In the genomic region with DNA sequence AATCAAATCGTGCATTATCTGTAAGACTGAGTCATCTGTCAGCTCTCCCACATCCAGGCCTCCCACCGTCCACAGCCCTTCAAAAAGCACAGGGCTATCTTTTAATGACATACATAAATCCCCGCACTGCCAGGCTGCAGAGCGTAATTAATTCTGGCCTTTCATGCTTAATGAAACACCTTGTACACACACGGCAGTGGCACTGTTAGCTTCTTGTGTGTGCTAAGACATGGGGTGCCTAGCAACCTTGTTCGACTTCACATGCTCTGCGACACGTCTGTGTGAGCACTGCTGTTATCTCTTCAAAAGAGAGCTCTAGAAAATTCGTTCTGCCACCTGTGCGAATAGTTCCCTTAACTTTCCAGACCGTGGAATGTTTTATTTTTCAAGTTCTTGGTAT, we compare ENCODE assay signal across 11 mouse cellular contexts.
DNase-seq lines count a peak whose midpoint lies in the region; ATAC-seq lines count a peak whose summit lies in the region.
"Had no signal": no experiment of that assay in that cellular context is flagged by ENCODE, and none has a peak within 500 bp of the region (broad histone marks: within the 10 kb centered on the region; RNA-seq: fewer than 3 reads in every experiment).

No protein-coding gene starts in this region.

- peaks cover 6% of the 10 kb centered on the region for H3K4me1 ChIP-seq in heart, embryonic 11.5 days (ENCODE audit: control insufficient read depth, insufficient read depth, low read length)
- peaks cover 16% of the 10 kb centered on the region for H3K4me1 ChIP-seq in forebrain, embryonic 13.5 days
- H3K4me1 ChIP-seq in limb, embryonic 13.5 days = peaks cover 7% of the 10 kb centered on the region; the same call in 1 of the 2 replicates

- no peak for DNase-seq in heart, postnatal 25 days (ENCODE audit: low spot score)
- DNase-seq in MN1 (ENCODE audit: low spot score) = peak; percentile 48
- DNase-seq in frontal cortex, adult 2 months (ENCODE audit: extremely low spot score in 1 of 2, low spot score in 1 of 2) = no peak
- no peak for DNase-seq in cerebellum, adult 11-12 months
- DNase-seq: gastrocnemius, postnatal 36 days; liver; lung, postnatal 36 days had no signal

- intact Hi-C loops in heart, postnatal 25 days (cut with DNase I) = loop anchor here (5.0 to 10.0 kb wide), 4 partner anchors 122 to 377 kb away; partner anchors contain the start of gene Pam

- peak overlapping the region; percentile 66 for H3K4me2 ChIP-seq in heart, embryonic 11.5 days
- H3K4me2 ChIP-seq in forebrain, embryonic 13.5 days = peak overlapping the region; percentile 40
- H3K4me2 ChIP-seq in limb, embryonic 13.5 days (replicated peaks) = peak overlapping the region; percentile 32; the same call in 1 of the 2 replicates

- no peaks in the 10 kb centered on the region for H3K27me3 ChIP-seq in heart, embryonic 11.5 days (ENCODE audit: control insufficient read depth, insufficient read depth, low read length)
- no peaks in the 10 kb centered on the region for H3K27me3 ChIP-seq in forebrain, embryonic 13.5 days
- H3K27me3 ChIP-seq in limb, embryonic 13.5 days = no peaks in the 10 kb centered on the region

- H3K36me3 ChIP-seq in heart, embryonic 11.5 days (ENCODE audit: control insufficient read depth, insufficient read depth, low read length) = no peaks in the 10 kb centered on the region
- 0 out of 2 replicates have a peak, but pooled peaks cover 3% of the 10 kb centered on the region for H3K36me3 ChIP-seq in forebrain, embryonic 13.5 days (ENCODE audit: poor library complexity, severe bottlenecking)
- H3K36me3 ChIP-seq in limb, embryonic 13.5 days = no peaks in the 10 kb centered on the region

- H3K27ac ChIP-seq in heart, embryonic 11.5 days (ENCODE audit: low read depth, low read length) = peak overlapping the region; percentile 68; the same call in 1 of the 2 replicates
- peak overlapping the region; percentile 10; the same call in 1 of the 2 replicates for H3K27ac ChIP-seq in forebrain, embryonic 13.5 days
- no peak overlapping the region for H3K27ac ChIP-seq in limb, embryonic 13.5 days

- WGBS in heart, embryonic 11.5 days (ENCODE audit: insufficient replicate concordance) = 27% methylated on average over 11 of the region's 11 CpGs
- WGBS in forebrain, embryonic 13.5 days = 29% methylated on average over 11 of the region's 11 CpGs
- WGBS in limb, embryonic 13.5 days = 36% methylated on average over 11 of the region's 11 CpGs

- H3K9ac ChIP-seq in heart, embryonic 11.5 days (ENCODE audit: low read depth, low read length) = peak overlapping the region; percentile 66
- H3K9ac ChIP-seq in forebrain, embryonic 13.5 days = no peak overlapping the region
- no peak overlapping the region for H3K9ac ChIP-seq in limb, embryonic 13.5 days

- ATAC-seq in heart, embryonic 11.5 days (replicated peaks; ENCODE audit: insufficient number of reproducible peaks, low FRiP score, low TSS enrichment) = no peak
- ATAC-seq in forebrain, embryonic 13.5 days = peak; percentile 66
- ATAC-seq in limb, embryonic 13.5 days (ENCODE audit: low FRiP score, low read depth) = no peak
- ATAC-seq in megakaryocyte progenitor cell, adult 5-6 weeks (replicated peaks; ENCODE audit: poor library complexity) = no peak

- peak overlapping the region; percentile 68 for H3K4me3 ChIP-seq in heart, embryonic 11.5 days (ENCODE audit: low read depth, low read length)
- H3K4me3 ChIP-seq in forebrain, embryonic 13.5 days = peak overlapping the region; percentile 2; the same call in 1 of the 2 replicates
- H3K4me3 ChIP-seq in limb, embryonic 13.5 days = 0 out of 2 replicates have a peak overlapping the region, but pooled peaks have one; percentile 1

- no peaks in the 10 kb centered on the region for H3K9me3 ChIP-seq in heart, embryonic 11.5 days (replicated peaks; ENCODE audit: control insufficient read depth, low read length)
- H3K9me3 ChIP-seq in forebrain, embryonic 13.5 days (replicated peaks) = no peaks in the 10 kb centered on the region
- H3K9me3 ChIP-seq in limb, embryonic 13.5 days = no peaks in the 10 kb centered on the region

Comparison
In these comparisons a context has a peak if more than half of its experiments do, and no peak if none do; other contexts are left out.
1. H3K4me3 ChIP-seq: peak in every context shown above with its lines; median percentile 68 in heart, embryonic 11.5 days; 2 in forebrain, embryonic 13.5 days; 1 in limb, embryonic 13.5 days.